Mouse (Mus musculus) limb, embryonic 11.5 days (tissue): ENCODE results near the gene Abhd14b. TPM values are rescaled to one million over a fixed set of nuclear protein-coding genes. Genes with fewer than 3 reads are reported as not detected.
A peak's percentile ranks its signal among the peaks of the same experiment; 100 is the strongest.

Experiments
- ATAC-seq: fragments of 200-750 bp; cut with Nextera tagmentation; 2 replicates; pipeline ENCODE4 v1.8.0; 2017; ENCODE audit warnings: low read depth; ENCODE audit not compliant: insufficient number of reproducible peaks, low FRiP score, low TSS enrichment
- DNase-seq: peaks from one replicate; pipeline ENCODE4 v3.0.0-alpha.2; 2015; ENCODE audit warnings: low spot score
- H3K27ac ChIP-seq: fragments of 300-500 bp; sonication (generic); replicated peaks from 2 replicates; pipeline ENCODE4 v1.5.1; 2014; ENCODE audit warnings: low read depth, mild to moderate bottlenecking, low read length
- H3K27me3 ChIP-seq: fragments of 300-500 bp; sonication (generic); 2 replicates; pipeline ENCODE4 v1.6.1; 2014; ENCODE audit warnings: mild to moderate bottlenecking, low read length, mixed read lengths; ENCODE audit not compliant: control insufficient read depth, insufficient read depth
- H3K36me3 ChIP-seq: fragments of 300-500 bp; sonication (generic); 2 replicates; pipeline ENCODE4 v1.6.1; 2014; ENCODE audit warnings: mild to moderate bottlenecking, low read length, moderate library complexity, mixed read lengths; ENCODE audit not compliant: control insufficient read depth, insufficient read depth
- H3K4me1 ChIP-seq: fragments of 300-500 bp; sonication (generic); 2 replicates; pipeline ENCODE4 v1.6.1; 2014; ENCODE audit warnings: low read length, mixed read lengths; ENCODE audit not compliant: control insufficient read depth, insufficient read depth
- H3K4me2 ChIP-seq: fragments of 300-500 bp; sonication (generic); 2 replicates; pipeline ENCODE4 v1.6.1; 2014; ENCODE audit warnings: low read depth, mild to moderate bottlenecking, moderate library complexity; ENCODE audit not compliant: severe bottlenecking
- H3K4me3 ChIP-seq: fragments of 300-500 bp; sonication (generic); 2 replicates; pipeline ENCODE4 v1.5.1; 2014; ENCODE audit warnings: low read depth, low read length
- H3K9ac ChIP-seq: fragments of 300-500 bp; sonication (generic); 2 replicates; pipeline ENCODE4 v1.6.1; 2014; ENCODE audit warnings: mild to moderate bottlenecking, low read length
- H3K9me3 ChIP-seq: fragments of 300-500 bp; sonication (generic); 2 replicates; pipeline ENCODE4 v1.6.1; 2016; ENCODE audit warnings: low read length; ENCODE audit not compliant: control insufficient read depth
- WGBS: fragments of 180-500 bp; shearing (Covaris S2); extraction: QIAGEN DNeasy Blood & Tissue Kit; methylation state at CpG from one replicate; pipeline ENCODE4 v1.1.7; 2014; 5-methylcytosine and 5-hydroxymethylcytosine counted together
- polyA plus RNA-seq: library from polyadenylated mRNA; unstranded; fragments of >200 nt; fragmentation: Nextera tagmentation; extraction: Ambion mirVana; gene quantifications from 2 replicates; pipeline ENCODE4 v1.2.1, GENCODE M21; 2014

Abhd14b gene
- polyA plus RNA-seq, 1 experiment from 2014 or later: 9.3 TPM

DNA sequence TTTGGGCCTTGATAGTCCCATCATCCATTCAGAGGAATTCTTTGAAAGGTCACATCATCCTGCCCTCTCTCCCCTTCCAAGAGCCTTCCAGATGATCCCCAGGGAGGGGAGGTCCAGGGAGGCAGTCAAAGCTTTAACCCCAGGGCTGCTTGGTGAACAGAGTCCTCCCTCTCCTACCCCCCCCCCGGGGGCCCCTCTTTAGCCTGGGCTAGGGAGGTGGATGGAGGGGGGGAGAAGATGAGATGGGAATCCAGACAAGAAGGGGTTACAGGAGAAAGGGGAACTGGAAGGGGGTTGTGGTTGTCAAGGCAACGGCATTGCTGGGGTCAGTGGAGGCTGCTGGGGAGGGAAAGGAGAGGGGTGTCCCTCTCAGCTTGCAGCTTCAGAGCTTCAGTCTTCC lies 26.7 kb upstream of the Abhd14b start:
- Histone ChIP-seq H3K36me3 (no peaks in the 10 kb centered on the region), H3K4me2 (peak overlapping the region; percentile 10), H3K4me1 (peaks cover 32% of the 10 kb centered on the region), H3K9me3 (no peaks in the 10 kb centered on the region), H3K27me3 (no peaks in the 10 kb centered on the region), H3K9ac (no peak overlapping the region; the same call in 1 of the 2 replicates), H3K27ac (no peak overlapping the region; the same call in 1 of the 2 replicates), H3K4me3 (no peak overlapping the region)
- 0% methylated on average over 2 of the region's 2 CpGs for WGBS
- DNase-seq: peak; percentile 42
- ATAC-seq: 0 out of 2 replicates have a peak, but pooled peaks have one; percentile 17

DNA sequence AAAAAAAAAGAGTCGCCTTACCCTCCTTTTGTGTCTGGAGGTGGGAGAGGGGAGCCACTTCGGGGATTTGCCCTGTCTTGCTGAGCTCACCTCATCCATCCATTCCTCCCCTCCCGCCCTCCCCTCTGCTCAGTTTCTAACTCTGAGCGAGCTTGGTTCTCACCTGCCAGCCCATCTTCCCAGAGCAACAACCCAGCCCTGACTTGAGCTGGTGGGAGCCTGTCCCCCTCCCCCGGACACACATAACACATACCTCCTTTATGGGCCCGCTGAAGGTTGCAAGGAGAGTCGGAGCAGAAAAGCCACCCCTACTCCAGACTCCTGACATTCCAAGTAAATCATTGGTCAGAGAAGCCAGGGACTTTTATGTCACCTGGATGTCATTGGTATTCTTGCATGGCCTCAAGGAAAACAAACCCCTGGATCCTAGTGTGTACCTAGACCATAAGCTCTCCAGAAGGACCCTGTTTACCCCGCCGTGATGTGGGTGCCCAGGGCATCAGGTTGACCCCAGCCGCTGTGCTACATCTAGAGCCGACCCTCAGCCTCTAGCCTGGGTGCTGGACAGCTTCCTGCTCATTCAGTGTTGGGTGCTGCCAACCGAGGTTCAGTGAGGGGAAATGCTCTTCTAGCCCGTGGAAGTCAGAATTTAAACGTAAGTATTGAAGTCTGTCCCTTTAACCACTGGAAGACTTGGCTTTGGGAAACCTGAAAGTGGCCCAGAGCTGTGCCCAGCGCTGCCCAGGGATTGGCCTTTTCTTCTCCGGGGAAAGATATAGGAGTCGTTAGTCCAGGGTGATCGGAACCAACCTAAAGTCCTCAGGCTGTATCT lies 26.0 kb upstream of the Abhd14b start:
- no peak overlapping the region; the same call in 1 of the 2 replicates for H3K9ac ChIP-seq
- H3K9me3 ChIP-seq: no peaks in the 10 kb centered on the region
- H3K27ac ChIP-seq: peak overlapping the region; percentile 59; the same call in 1 of the 2 replicates
- ATAC-seq: peak; percentile 24; the same call in 1 of the 2 replicates
- H3K4me2 ChIP-seq: peak overlapping the region; percentile 21
- peak; percentile 46 for DNase-seq
- H3K27me3 ChIP-seq: no peaks in the 10 kb centered on the region
- H3K4me1 ChIP-seq: peaks cover 32% of the 10 kb centered on the region
- no peaks in the 10 kb centered on the region for H3K36me3 ChIP-seq
- H3K4me3 ChIP-seq: no peak overlapping the region
- WGBS: 8% methylated on average over 17 of the region's 18 CpGs

DNA sequence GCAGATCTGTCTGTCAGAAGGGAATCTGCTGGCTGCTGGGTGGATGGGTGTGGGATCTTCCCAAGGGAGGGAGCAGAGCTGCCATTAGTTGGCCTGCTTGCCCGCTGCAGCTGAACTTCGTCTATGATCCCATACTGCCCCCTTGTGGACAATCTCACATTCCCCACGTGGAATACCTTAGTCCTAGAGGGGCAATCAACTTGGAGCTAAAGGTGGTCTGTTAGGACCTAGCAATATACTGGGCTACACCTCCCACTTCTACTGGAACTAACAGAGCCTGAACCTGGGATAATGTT lies 25.4 kb upstream of the Abhd14b start:
- ATAC-seq: peak; percentile 73
- H3K9me3 ChIP-seq: no peaks in the 10 kb centered on the region
- no peaks in the 10 kb centered on the region for H3K36me3 ChIP-seq
- H3K4me1 ChIP-seq: peaks cover 32% of the 10 kb centered on the region
- peak overlapping the region; percentile 21 for H3K4me2 ChIP-seq
- no peak overlapping the region for H3K27ac ChIP-seq
- H3K9ac ChIP-seq: no peak overlapping the region
- H3K4me3 ChIP-seq: no peak overlapping the region
- no peaks in the 10 kb centered on the region for H3K27me3 ChIP-seq
- peak; percentile 93 for DNase-seq
- 0% methylated on average over 3 of the region's 3 CpGs for WGBS

DNA sequence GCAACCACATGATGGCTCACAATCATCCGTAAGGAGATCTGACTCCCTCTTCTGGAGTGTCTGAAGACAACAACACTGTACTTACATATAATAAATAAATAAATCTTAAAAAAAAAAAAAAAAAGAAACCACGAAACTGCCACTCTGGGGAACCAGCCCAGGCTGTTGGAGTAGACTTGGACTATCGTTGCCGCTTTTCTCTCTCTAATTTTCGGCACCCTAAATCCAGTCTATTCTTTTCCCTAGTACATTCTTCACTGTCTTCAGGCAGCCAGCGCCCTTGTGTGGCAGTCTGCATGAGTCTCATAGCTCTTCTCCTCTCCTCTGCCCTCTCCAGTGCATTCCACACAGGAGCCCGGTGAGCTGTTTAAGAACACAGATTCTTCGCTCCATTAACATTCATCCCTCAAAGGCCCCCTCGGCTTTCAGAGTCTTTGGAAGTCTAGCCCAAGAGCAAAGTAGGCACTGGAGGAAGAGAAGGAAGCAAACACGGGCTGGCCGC lies 18.5 kb upstream of the Abhd14b start:
- ATAC-seq: peak; percentile 58
- Histone ChIP-seq H3K36me3 (peaks cover 19% of the 10 kb centered on the region), H3K9ac (peak overlapping the region; percentile 73), H3K27ac (peak overlapping the region; percentile 89), H3K4me2 (peak overlapping the region; percentile 55), H3K4me1 (peaks cover 10% of the 10 kb centered on the region; the same call in 1 of the 2 replicates), H3K9me3 (no peaks in the 10 kb centered on the region), H3K4me3 (peak overlapping the region; percentile 92), H3K27me3 (no peaks in the 10 kb centered on the region)
- no peak for DNase-seq
- 21% methylated on average over 11 of the region's 11 CpGs for WGBS

DNA sequence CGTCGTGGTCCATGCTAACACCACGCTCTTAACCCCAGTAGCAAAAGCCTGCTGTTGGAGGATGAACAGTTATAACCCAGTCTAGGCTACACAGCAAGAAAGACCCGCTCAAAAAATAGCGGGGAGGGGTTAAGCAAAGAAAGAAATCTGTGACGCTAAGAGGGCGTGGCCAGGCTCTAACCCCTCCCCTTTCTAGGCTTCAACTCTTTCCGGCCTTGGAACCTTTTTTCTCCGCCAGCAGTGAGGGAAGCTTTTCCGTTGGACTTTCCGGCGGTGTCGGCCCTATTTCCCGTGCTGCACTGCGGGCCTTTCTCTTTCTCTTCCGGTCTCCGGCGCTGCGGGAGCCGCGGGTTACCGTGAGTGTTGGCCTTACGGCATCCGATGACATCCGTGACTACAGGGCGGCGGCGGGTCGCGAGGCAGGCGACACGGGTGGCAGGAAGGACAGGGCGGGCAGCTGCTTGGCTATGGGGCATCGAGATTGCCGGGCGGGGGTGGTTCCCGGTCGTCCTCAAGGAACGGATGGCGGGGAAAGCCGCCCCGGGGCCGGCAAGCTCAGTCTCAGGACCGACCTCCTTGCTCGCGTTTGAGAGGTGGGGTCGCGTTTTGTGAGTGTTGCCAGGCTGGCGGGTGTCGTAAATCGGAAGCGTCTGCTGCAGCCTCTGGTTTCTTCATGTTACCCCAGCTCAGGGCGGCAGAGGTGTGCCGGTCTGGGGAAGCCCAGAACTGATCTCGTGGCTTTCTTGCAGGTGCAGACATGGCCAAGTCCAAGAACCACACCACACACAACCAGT lies 17.8 kb upstream of the Abhd14b start, which contains the start of gene Rpl29:
Gene Rpl29, plus strand, starts transcription at position 234 of the 794 bp plus-strand sequence.
- Histone ChIP-seq H3K9me3 (no peaks in the 10 kb centered on the region), H3K4me2 (peak within 1 kb of the TSS; percentile 80), H3K4me1 (peaks cover 10% of the 10 kb centered on the region; the same call in 1 of the 2 replicates), H3K9ac (peak within 1 kb of the TSS; percentile 98), H3K27me3 (no peaks in the 10 kb centered on the region), H3K27ac (peak within 1 kb of the TSS; percentile 95), H3K36me3 (peaks cover 19% of the 10 kb centered on the region), H3K4me3 (peak within 1 kb of the TSS; percentile 92)
- under 1% methylated on average over 55 of the region's 55 CpGs for WGBS
- peak; percentile 97 for DNase-seq
- peak; percentile 88 for ATAC-seq

DNA sequence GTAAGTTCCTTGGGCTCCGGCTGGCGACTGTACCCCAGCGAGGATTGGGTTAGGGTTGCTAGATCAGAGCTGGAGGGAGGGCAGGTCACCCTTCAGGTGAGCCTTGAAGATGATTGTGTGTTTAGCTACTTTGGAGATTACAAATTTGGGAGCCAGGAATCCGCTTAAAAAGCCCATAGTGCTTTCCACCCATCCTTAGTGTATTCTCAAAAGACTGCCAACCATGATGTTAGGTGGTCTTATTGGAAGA lies 17.3 kb upstream of the Abhd14b start:
- Histone ChIP-seq H3K4me1 (peaks cover 10% of the 10 kb centered on the region; the same call in 1 of the 2 replicates), H3K27ac (peak overlapping the region; percentile 95), H3K36me3 (peaks cover 20% of the 10 kb centered on the region), H3K9me3 (no peaks in the 10 kb centered on the region), H3K4me2 (peak overlapping the region; percentile 80), H3K4me3 (peak overlapping the region; percentile 92), H3K27me3 (no peaks in the 10 kb centered on the region), H3K9ac (peak overlapping the region; percentile 98)
- DNase-seq: no peak
- WGBS: 3% methylated on average over 4 of the region's 4 CpGs
- no peak for ATAC-seq

DNA sequence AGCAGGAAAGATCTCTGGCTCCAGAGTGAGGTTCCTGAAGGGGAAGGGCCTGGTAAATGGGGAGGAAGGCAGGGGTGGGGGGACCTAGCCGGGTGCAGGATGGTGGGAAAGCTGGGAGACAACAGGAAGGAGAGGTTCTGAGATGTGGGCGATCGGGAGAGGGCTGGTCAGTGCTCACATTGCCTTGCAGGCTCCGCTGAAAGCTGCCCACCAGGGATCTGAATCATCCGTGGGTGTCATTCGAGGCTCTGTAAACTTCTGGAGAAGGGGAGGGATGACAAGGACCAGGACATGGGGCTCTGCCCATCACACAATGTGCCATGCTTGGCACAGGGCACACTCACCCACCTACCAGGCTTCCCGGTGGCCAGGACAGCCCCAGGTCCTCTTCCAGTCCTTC lies 13.9 kb upstream of the Abhd14b start:
- H3K27ac ChIP-seq: no peak overlapping the region
- WGBS: 82% methylated on average over 7 of the region's 7 CpGs
- no peak overlapping the region for H3K4me3 ChIP-seq
- DNase-seq: no peak
- peaks cover 25% of the 10 kb centered on the region for H3K36me3 ChIP-seq
- no peak overlapping the region for H3K9ac ChIP-seq
- no peak overlapping the region for H3K4me2 ChIP-seq
- no peak for ATAC-seq
- no peaks in the 10 kb centered on the region for H3K9me3 ChIP-seq
- H3K27me3 ChIP-seq: no peaks in the 10 kb centered on the region
- peaks cover 16% of the 10 kb centered on the region for H3K4me1 ChIP-seq

DNA sequence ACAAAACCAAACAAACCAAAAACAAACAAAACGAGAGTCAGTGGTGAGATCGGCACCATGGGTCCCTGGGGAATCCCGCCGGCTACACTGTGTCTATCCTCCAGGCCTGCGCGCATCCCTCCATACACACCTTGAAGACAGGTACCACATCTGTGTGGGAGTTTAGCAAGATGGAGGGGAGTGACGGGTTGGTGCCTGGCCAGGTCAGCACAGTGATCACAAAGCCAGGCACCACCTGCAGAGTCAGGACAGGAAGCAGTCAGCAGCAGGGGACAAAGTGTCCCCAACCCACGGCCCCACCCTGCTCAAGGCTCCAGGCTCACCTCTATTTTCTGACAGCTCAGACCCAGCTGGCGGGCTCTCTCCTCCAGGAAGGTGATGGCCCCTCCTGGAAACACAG lies 10.7 kb upstream of the Abhd14b start:
- H3K4me1 ChIP-seq: peaks cover 9% of the 10 kb centered on the region
- no peak for ATAC-seq
- DNase-seq: no peak
- peaks cover 18% of the 10 kb centered on the region; the same call in 1 of the 2 replicates for H3K36me3 ChIP-seq
- H3K27ac ChIP-seq: no peak overlapping the region
- H3K27me3 ChIP-seq: no peaks in the 10 kb centered on the region
- no peaks in the 10 kb centered on the region for H3K9me3 ChIP-seq
- H3K9ac ChIP-seq: no peak overlapping the region
- H3K4me2 ChIP-seq: no peak overlapping the region; the same call in 1 of the 2 replicates
- WGBS: 80% methylated on average over 9 of the region's 9 CpGs
- H3K4me3 ChIP-seq: no peak overlapping the region
